12 mouse cellular contexts compared by ENCODE assay signal in the genomic region with DNA sequence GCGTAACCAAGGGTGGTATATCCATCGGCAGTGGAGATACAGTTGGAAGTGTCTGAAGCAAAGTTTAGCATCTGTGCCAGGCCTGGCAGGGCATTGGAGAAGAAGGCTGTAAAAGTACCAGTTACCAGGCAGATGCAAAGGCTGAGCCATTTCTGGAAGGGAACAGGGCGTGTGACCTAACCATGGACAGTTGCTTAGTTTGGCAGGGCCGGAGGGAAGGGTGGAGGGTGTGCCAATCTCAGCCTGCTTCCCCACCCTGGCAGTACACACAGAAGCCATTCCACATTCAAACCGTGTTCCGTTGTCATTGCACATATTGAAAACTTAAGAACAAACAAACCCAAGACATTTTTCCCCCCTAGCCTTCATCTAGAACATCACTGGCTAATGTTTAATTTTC.
DNase-seq lines count a peak whose midpoint lies in the region; ATAC-seq and TF ChIP-seq lines count a peak whose summit lies in the region.
"Had no signal": no experiment of that assay in that cellular context is flagged by ENCODE, and none has a peak within 500 bp of the region (broad histone marks: within the 10 kb centered on the region; RNA-seq: fewer than 3 reads in every experiment).

No protein-coding gene starts in this region.

- peak overlapping the region; percentile 52; the same call in 1 of the 2 replicates for H3K4me2 ChIP-seq in kidney, embryonic 16.5 days (replicated peaks; ENCODE audit: low read depth, low read length)
- H3K4me2 ChIP-seq in heart, postnatal 0 days (ENCODE audit: low read depth, low read length): no peak overlapping the region
- H3K4me2 ChIP-seq: neural tube, embryonic 15.5 days had no signal

- H3K9ac ChIP-seq in kidney, embryonic 16.5 days (replicated peaks; ENCODE audit: low read length): no peak overlapping the region
- H3K9ac ChIP-seq in heart, postnatal 0 days (replicated peaks; ENCODE audit: low read depth, low read length): no peak overlapping the region
- H3K9ac ChIP-seq: limb, embryonic 15.5 days; neural tube, embryonic 15.5 days had no signal

- no peaks in the 10 kb centered on the region for H3K36me3 ChIP-seq in kidney, embryonic 16.5 days (ENCODE audit: insufficient read depth, low read length)
- H3K36me3 ChIP-seq in heart, postnatal 0 days (replicated peaks; ENCODE audit: control insufficient read depth, insufficient read depth, low read length): peaks cover 9% of the 10 kb centered on the region; the same call in 1 of the 2 replicates
- H3K36me3 ChIP-seq: limb, embryonic 15.5 days; neural tube, embryonic 15.5 days had no signal

- DNase-seq in kidney, adult 11 months: no peak
- DNase-seq in gastrocnemius, adult 2 months: peak; percentile 87
- no peak for DNase-seq in heart, postnatal 0 days (ENCODE audit: low spot score)
- DNase-seq in lung, postnatal 36 days: peak; percentile 72
- DNase-seq in retina, embryonic 14.5 days (ENCODE audit: low spot score): no peak
- DNase-seq in layer of hippocampus, adult 9-11 months: no peak
- DNase-seq in spleen, adult 18-20 months: no peak
- DNase-seq: midbrain, embryonic 14.5 days had no signal

- peak; percentile 9; the same call in 1 of the 2 replicates for ATAC-seq in kidney, embryonic 16.5 days (ENCODE audit: low FRiP score, low TSS enrichment)
- no peak for ATAC-seq in heart, postnatal 0 days (ENCODE audit: insufficient read depth, low read depth)

- peak overlapping the region; percentile 94 for H3K27ac ChIP-seq in kidney, embryonic 16.5 days (ENCODE audit: low read length)
- H3K27ac ChIP-seq in gastrocnemius, adult 2 months: peak overlapping the region; percentile 93
- peak overlapping the region; percentile 92; the same call in 1 of the 2 replicates for H3K27ac ChIP-seq in heart, postnatal 0 days (ENCODE audit: low read depth)
- H3K27ac ChIP-seq: limb, embryonic 15.5 days had no signal

- H3K4me3 ChIP-seq in kidney, embryonic 16.5 days (ENCODE audit: low read length): no peak overlapping the region
- peak overlapping the region; percentile 76 for H3K4me3 ChIP-seq in gastrocnemius, adult 2 months
- no peak overlapping the region for H3K4me3 ChIP-seq in heart, postnatal 0 days (ENCODE audit: low read depth, low read length)
- H3K4me3 ChIP-seq: erythroblast, embryonic 14.5 days; limb, embryonic 15.5 days; neural tube, embryonic 15.5 days had no signal

- intact Hi-C loops in gastrocnemius, adult 2 months (cut with DNase I): loop anchor here (5.0 to 10.0 kb wide), 2 partner anchors 108 to 315 kb away; partner anchors contain the start of genes Ccdc115 and Imp4

- H3K9me3 ChIP-seq in kidney, embryonic 16.5 days (ENCODE audit: low read length): no peaks in the 10 kb centered on the region
- H3K9me3 ChIP-seq in heart, postnatal 0 days (replicated peaks; ENCODE audit: control insufficient read depth, low read length): no peaks in the 10 kb centered on the region
- H3K9me3 ChIP-seq: limb, embryonic 15.5 days; neural tube, embryonic 15.5 days had no signal

- TF ChIP-seq CTCF in gastrocnemius, adult 2 months (IDR thresholded peaks at IDR 0.05): no peak
- TF ChIP-seq CTCF in heart, postnatal 0 days (IDR thresholded peaks at IDR 0.05; ENCODE audit: low read depth): no peak

- no peak for TF ChIP-seq EP300 in heart, postnatal 0 days (IDR thresholded peaks at IDR 0.05; ENCODE audit: low read depth)

- H3K27me3 ChIP-seq in kidney, embryonic 16.5 days (ENCODE audit: insufficient read depth, low read length): no peaks in the 10 kb centered on the region
- H3K27me3 ChIP-seq in heart, postnatal 0 days (ENCODE audit: control insufficient read depth, insufficient read depth, low read length): no peaks in the 10 kb centered on the region
- H3K27me3 ChIP-seq: limb, embryonic 15.5 days; neural tube, embryonic 15.5 days had no signal

- WGBS in kidney, embryonic 16.5 days: 68% methylated on average over 6 of the region's 6 CpGs
- WGBS in heart, postnatal 0 days: 53% methylated on average over 6 of the region's 6 CpGs

- H3K4me1 ChIP-seq in kidney, embryonic 16.5 days (ENCODE audit: insufficient read depth, low read length): peaks cover 47% of the 10 kb centered on the region
- H3K4me1 ChIP-seq in heart, postnatal 0 days (ENCODE audit: control insufficient read depth, insufficient read depth): peaks cover 36% of the 10 kb centered on the region

Comparison
In these comparisons a context has a peak if more than half of its experiments do, and no peak if none do; other contexts are left out.
1. DNase-seq: peak in gastrocnemius, adult 2 months (single experiment) and lung, postnatal 36 days (single experiment); none in kidney, adult 11 months (single experiment), heart, postnatal 0 days (single experiment), retina, embryonic 14.5 days (single experiment), layer of hippocampus, adult 9-11 months (single experiment) and spleen, adult 18-20 months (0 of 2).
2. Peak in every context shown above with its lines, with median percentiles within 50 percentile points of each other: H3K27ac ChIP-seq.